Mouse (Mus musculus) midbrain, embryonic 11.5 days (tissue): Measurements from ENCODE around the gene Gm26741. TPM values are rescaled to one million over a fixed set of nuclear protein-coding genes. Genes with fewer than 3 reads are reported as not detected.

Source experiments
- ATAC-seq: fragments of 200-750 bp; cut with Nextera tagmentation; 2 replicates; pipeline ENCODE4 v1.8.0; 2017; ENCODE audit warnings: moderate TSS enrichment, moderate library complexity; ENCODE audit not compliant: low FRiP score
- DNase-seq: peaks from one replicate; pipeline ENCODE4 v3.0.0; 2015; ENCODE audit warnings: low spot score; ENCODE audit errors: missing footprints
- H3K27ac ChIP-seq: fragments of 300-500 bp; sonication (generic); 2 replicates; pipeline ENCODE4 v1.5.1; 2014; ENCODE audit warnings: low read depth, low read length
- H3K27me3 ChIP-seq: fragments of 300-500 bp; sonication (generic); 2 replicates; pipeline ENCODE4 v1.6.1; 2014; ENCODE audit warnings: mild to moderate bottlenecking, low read length, moderate library complexity, mixed read lengths; ENCODE audit not compliant: control insufficient read depth, insufficient read depth
- H3K36me3 ChIP-seq: fragments of 300-500 bp; sonication (generic); 2 replicates; pipeline ENCODE4 v1.6.1; 2014; ENCODE audit warnings: mild to moderate bottlenecking, low read length, moderate library complexity, mixed read lengths; ENCODE audit not compliant: control insufficient read depth, insufficient read depth
- H3K4me1 ChIP-seq: fragments of 300-500 bp; sonication (generic); 2 replicates; pipeline ENCODE4 v1.6.1; 2014; ENCODE audit warnings: low read length; ENCODE audit not compliant: control insufficient read depth, insufficient read depth
- H3K4me2 ChIP-seq: fragments of 300-500 bp; sonication (generic); 2 replicates; pipeline ENCODE4 v1.6.1; 2014; ENCODE audit warnings: mild to moderate bottlenecking, moderate library complexity
- H3K4me3 ChIP-seq: fragments of 300-500 bp; sonication (generic); 2 replicates; pipeline ENCODE4 v1.5.1; 2014; ENCODE audit warnings: low read depth, low read length
- H3K9ac ChIP-seq: fragments of 300-500 bp; sonication (generic); 2 replicates; pipeline ENCODE4 v1.6.1; 2014; ENCODE audit warnings: low read length
- H3K9me3 ChIP-seq: fragments of 300-500 bp; sonication (generic); 2 replicates; pipeline ENCODE4 v1.6.1; 2016; ENCODE audit warnings: low read length; ENCODE audit not compliant: control insufficient read depth
- WGBS: fragments of 180-500 bp; shearing (Covaris S2); extraction: QIAGEN DNeasy Blood & Tissue Kit; methylation state at CpG from one replicate; pipeline ENCODE4 v1.1.7; 2014; 5-methylcytosine and 5-hydroxymethylcytosine counted together
- polyA plus RNA-seq: library from polyadenylated mRNA; unstranded; fragments of >200 nt; fragmentation: Nextera tagmentation; extraction: Ambion mirVana; gene quantifications from 2 replicates; pipeline ENCODE4 v1.2.1, GENCODE M21; 2014

Gm26741 gene
- polyA plus RNA-seq, 1 experiment from 2014 or later, result not detected

DNA sequence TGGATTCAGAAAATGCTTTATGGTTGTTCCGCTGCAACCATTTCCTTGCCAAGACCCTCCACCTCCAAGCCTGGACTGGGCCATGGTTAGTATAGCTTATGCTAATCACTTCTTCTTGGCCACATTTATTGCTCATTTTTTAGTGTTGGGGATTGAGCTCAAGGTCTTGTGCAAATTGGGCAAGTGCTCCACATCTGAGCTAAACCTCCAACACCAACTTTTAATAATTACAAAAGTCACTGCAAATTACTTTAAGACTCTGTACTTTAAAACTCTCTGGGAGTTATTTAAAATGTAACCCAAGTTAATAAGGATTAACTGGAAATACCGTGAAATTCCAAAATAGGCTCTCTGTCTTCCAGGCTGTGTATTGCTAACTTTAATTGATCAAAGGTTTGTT lies 49.0 kb downstream of the Gm26741 start:
- no peaks in the 10 kb centered on the region for H3K4me1 ChIP-seq
- no peak for DNase-seq
- H3K4me2 ChIP-seq, result no peak overlapping the region
- no peaks in the 10 kb centered on the region for H3K27me3 ChIP-seq
- no peak overlapping the region for H3K9ac ChIP-seq
- H3K9me3 ChIP-seq, result no peaks in the 10 kb centered on the region
- no peak for ATAC-seq
- no peak overlapping the region for H3K27ac ChIP-seq
- no peak overlapping the region for H3K4me3 ChIP-seq
- H3K36me3 ChIP-seq, result no peaks in the 10 kb centered on the region
- 80% methylated on average over 2 of the region's 2 CpGs for WGBS

Other genes starting within 250 kb of the Gm26741 start
- gene Ros1, start 163.5 kb upstream of the Gm26741 start, polyA plus RNA-seq, result not detected in 2 replicates
- 16.5 and 17.4 TPM in 2 replicates for gene Dcbld1, start 125.1 kb upstream of the Gm26741 start, polyA plus RNA-seq
- 15.7 and 15.9 TPM in 2 replicates for gene Gopc, start 23.4 kb downstream of the Gm26741 start, polyA plus RNA-seq
- gene Nepn, start 30.2 kb downstream of the Gm26741 start, polyA plus RNA-seq, result not detected in 2 replicates
- 16.4 and 16.6 TPM in 2 replicates for gene Nus1, start 58.8 kb downstream of the Gm26741 start, polyA plus RNA-seq